Mouse (Mus musculus) induced T-regulatory cell, adult 2 months (primary cell): ENCODE measurements around the gene Skap1.

Source experiments
- DNase-seq: peaks from one replicate; pipeline ENCODE4 v3.0.0-alpha.2; 2012; ENCODE audit warnings: low read depth

The Skap1 gene

GRCm38 (mm10) chr11:96465426-96466056 is 1.1 kb downstream of the Skap1 start:
- peak; percentile 56 for DNase-seq

GRCm38 (mm10) chr11:96466382-96466781 is 2.0 kb downstream of the Skap1 start:
- DNase-seq: no peak

GRCm38 (mm10) chr11:96466987-96467386 is 2.6 kb downstream of the Skap1 start:
- peak; percentile 95 for DNase-seq

- peak; percentile 77 for DNase-seq
Observed at GRCm38 (mm10) chr11:96468048-96468745, 3.8 kb downstream of the Skap1 start.

- no peak for DNase-seq
Observed at GRCm38 (mm10) chr11:96482711-96483110, 18.3 kb downstream of the Skap1 start.

GRCm38 (mm10) chr11:96483179-96483578 is 18.8 kb downstream of the Skap1 start:
- no peak for DNase-seq

GRCm38 (mm10) chr11:96498481-96498880 is 34.1 kb downstream of the Skap1 start:
- no peak for DNase-seq

- no peak for DNase-seq
Observed at GRCm38 (mm10) chr11:96501042-96501441, 36.6 kb downstream of the Skap1 start.

GRCm38 (mm10) chr11:96502948-96503347 is 38.6 kb downstream of the Skap1 start:
- no peak for DNase-seq

- DNase-seq: peak; percentile 64
Observed at GRCm38 (mm10) chr11:96504509-96505119, 40.2 kb downstream of the Skap1 start.

- peak; percentile 56 for DNase-seq
Observed at GRCm38 (mm10) chr11:96505841-96506240, 41.4 kb downstream of the Skap1 start.

- no peak for DNase-seq
Observed at GRCm38 (mm10) chr11:96515164-96515563, 50.8 kb downstream of the Skap1 start.

- DNase-seq: no peak
Observed at GRCm38 (mm10) chr11:96524541-96524940, 60.1 kb downstream of the Skap1 start.

- DNase-seq: no peak
Observed at GRCm38 (mm10) chr11:96526137-96526621, 61.8 kb downstream of the Skap1 start.

- no peak for DNase-seq
Observed at GRCm38 (mm10) chr11:96531757-96532433, 67.5 kb downstream of the Skap1 start.

- DNase-seq: peak; percentile 48
Observed at GRCm38 (mm10) chr11:96534531-96534930, 70.1 kb downstream of the Skap1 start.

- peak; percentile 79 for DNase-seq
Observed at GRCm38 (mm10) chr11:96536146-96536545, 71.8 kb downstream of the Skap1 start.

- no peak for DNase-seq
Observed at GRCm38 (mm10) chr11:96542003-96542402, 77.6 kb downstream of the Skap1 start.

GRCm38 (mm10) chr11:96542561-96542960 is 78.2 kb downstream of the Skap1 start:
- no peak for DNase-seq

- DNase-seq: no peak
Observed at GRCm38 (mm10) chr11:96546428-96546827, 82.0 kb downstream of the Skap1 start.

- DNase-seq: no peak
Observed at GRCm38 (mm10) chr11:96550960-96551703, 86.7 kb downstream of the Skap1 start.

GRCm38 (mm10) chr11:96553091-96553490 is 88.7 kb downstream of the Skap1 start:
- peak; percentile 85 for DNase-seq
